Mouse (Mus musculus): ENCODE data around the gene Hexb.
A peak's percentile ranks its signal among the peaks of the same experiment; 100 is the strongest.

The Hexb gene

GRCm38 (mm10) chr13:97224341-97224982 is 26.3 kb upstream of the Hexb start:
- no peak for DNase-seq (ENCODE audit: low spot score in 2 of 2)

GRCm38 (mm10) chr13:97223856-97224255 is 25.7 kb upstream of the Hexb start:
- no peak for DNase-seq (ENCODE audit: low spot score in 2 of 2)

GRCm38 (mm10) chr13:97220022-97220421 is 21.9 kb upstream of the Hexb start:
- DNase-seq (ENCODE audit: low spot score in 2 of 2) = no peak

- no peak for DNase-seq (ENCODE audit: low spot score in 2 of 2)
Observed at GRCm38 (mm10) chr13:97216196-97216595, 18.0 kb upstream of the Hexb start.

- no peak for DNase-seq (ENCODE audit: low spot score in 2 of 2)
Observed at GRCm38 (mm10) chr13:97215563-97215962, 17.4 kb upstream of the Hexb start.

GRCm38 (mm10) chr13:97214583-97215268 is 16.6 kb upstream of the Hexb start:
- DNase-seq (ENCODE audit: low spot score in 2 of 2) = no peak

GRCm38 (mm10) chr13:97208500-97209010 is 10.4 kb upstream of the Hexb start:
- no peak for DNase-seq (ENCODE audit: low spot score in 2 of 2)

- no peak for DNase-seq (ENCODE audit: low spot score in 2 of 2)
Observed at GRCm38 (mm10) chr13:97208112-97208478, 9.9 kb upstream of the Hexb start.

GRCm38 (mm10) chr13:97207472-97208111 is 9.4 kb upstream of the Hexb start:
- DNase-seq (ENCODE audit: low spot score in 2 of 2) = no peak

- DNase-seq (ENCODE audit: low spot score in 2 of 2) = no peak
Observed at GRCm38 (mm10) chr13:97206046-97206445, 7.9 kb upstream of the Hexb start.

GRCm38 (mm10) chr13:97205052-97205701 is 7.0 kb upstream of the Hexb start:
- DNase-seq (ENCODE audit: low spot score in 2 of 2) = peak; percentile 68 to 81

- no peak for DNase-seq (ENCODE audit: low spot score in 2 of 2)
Observed at GRCm38 (mm10) chr13:97201896-97202295, 3.7 kb upstream of the Hexb start.

GRCm38 (mm10) chr13:97201076-97201475 is 2.9 kb upstream of the Hexb start:
- DNase-seq (ENCODE audit: low spot score in 2 of 2) = no peak

- DNase-seq (ENCODE audit: low spot score in 2 of 2) = no peak
Observed at GRCm38 (mm10) chr13:97199123-97199522, 966 bp upstream of the Hexb start.

- no peak for DNase-seq (ENCODE audit: low spot score in 2 of 2)
Observed at GRCm38 (mm10) chr13:97196925-97197218, 1.3 kb downstream of the Hexb start.

GRCm38 (mm10) chr13:97196186-97196924 is 1.8 kb downstream of the Hexb start:
- no peak for DNase-seq (ENCODE audit: low spot score in 2 of 2)

GRCm38 (mm10) chr13:97193420-97193819 is 4.7 kb downstream of the Hexb start:
- DNase-seq (ENCODE audit: low spot score in 2 of 2) = peak; percentile 44 to 63

- no peak for DNase-seq (ENCODE audit: low spot score in 2 of 2)
Observed at GRCm38 (mm10) chr13:97192649-97193048, 5.5 kb downstream of the Hexb start.

- DNase-seq (ENCODE audit: low spot score in 2 of 2) = no peak
Observed at GRCm38 (mm10) chr13:97187693-97188092, 10.5 kb downstream of the Hexb start.

GRCm38 (mm10) chr13:97186346-97186745 is 11.8 kb downstream of the Hexb start:
- DNase-seq (ENCODE audit: low spot score in 2 of 2) = no peak

- DNase-seq (ENCODE audit: low spot score in 2 of 2) = no peak
Observed at GRCm38 (mm10) chr13:97184656-97185055, 13.5 kb downstream of the Hexb start.

GRCm38 (mm10) chr13:97184168-97184567 is 14.0 kb downstream of the Hexb start:
- DNase-seq (ENCODE audit: low spot score in 2 of 2) = no peak
